Mouse (Mus musculus): ENCODE measurements around the gene Myo1g. TPM values are rescaled to one million over a fixed set of nuclear protein-coding genes. Genes with fewer than 3 reads are reported as not detected.
"Not testable (repeated sequence)": the region's sequence is repeated elsewhere in the genome, so short reads cannot be mapped to it uniquely, and the experiment has no call there.

Myo1g gene
- total RNA-seq, 2 experiments from 2014 or later = 3.0 to 3.4 TPM

DNA sequence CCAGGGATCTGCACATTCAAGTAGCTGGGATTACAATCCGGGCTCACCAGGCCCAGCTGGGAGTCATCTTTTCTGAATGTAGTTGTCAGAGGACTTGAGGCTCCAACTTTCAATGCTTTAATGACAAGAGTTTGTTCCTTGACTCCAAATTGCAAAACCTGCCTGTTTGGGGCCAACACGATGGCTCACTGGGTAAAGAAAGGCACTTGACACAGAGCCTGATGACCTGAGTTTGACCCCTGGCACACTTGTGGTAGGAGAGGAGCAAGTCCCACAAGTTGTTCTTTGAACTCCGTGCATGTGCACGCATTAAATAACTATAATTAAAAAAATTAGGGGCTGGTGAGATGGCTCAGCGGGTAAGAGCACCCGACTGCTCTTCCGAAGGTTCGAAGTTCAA, 9.2 kb upstream of the Myo1g start:
- no peak for DNase-seq (ENCODE audit: low spot score in 2 of 2)

DNA sequence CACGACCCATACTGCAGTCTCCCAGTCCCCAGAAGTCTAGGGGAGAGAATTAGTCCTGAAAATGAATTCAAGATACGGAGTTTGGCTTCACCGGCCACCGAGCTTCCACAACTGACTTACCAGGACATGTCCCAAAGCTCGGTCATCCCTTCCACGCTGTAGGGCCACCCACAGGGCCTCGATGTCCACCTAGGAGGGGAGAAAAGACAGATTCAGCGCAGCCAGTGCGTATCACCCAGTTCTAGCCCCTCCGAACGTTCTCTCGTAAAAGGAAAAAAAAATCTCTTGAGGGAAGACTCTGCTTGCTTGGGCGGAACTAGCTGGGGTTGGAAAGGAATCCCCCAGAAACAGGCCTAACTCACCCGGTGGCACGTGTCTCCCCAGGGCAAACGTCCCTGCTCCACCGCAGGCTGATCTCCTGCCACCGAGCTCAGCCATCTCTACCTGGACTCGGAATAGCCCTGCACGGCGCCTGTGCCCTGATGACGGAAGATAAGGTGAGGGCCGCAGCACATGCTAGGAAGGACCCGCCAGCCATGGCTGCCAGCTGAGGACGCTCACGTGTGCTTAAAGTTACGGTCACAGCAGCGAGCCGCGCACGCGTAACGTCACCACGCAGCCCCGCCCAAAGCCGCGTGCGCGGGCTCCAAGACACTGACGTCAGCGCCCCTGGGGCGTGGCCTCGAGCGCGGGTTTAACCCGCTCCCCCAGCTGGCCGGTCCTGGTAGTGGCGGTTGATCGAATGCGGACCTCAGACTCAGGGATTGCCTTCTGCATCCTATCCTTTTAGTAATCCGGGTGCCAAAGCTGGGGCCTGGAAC, 7.6 kb upstream of the Myo1g start:
- peak; percentile 98 to 99 for DNase-seq (ENCODE audit: low spot score in 2 of 2)

DNA sequence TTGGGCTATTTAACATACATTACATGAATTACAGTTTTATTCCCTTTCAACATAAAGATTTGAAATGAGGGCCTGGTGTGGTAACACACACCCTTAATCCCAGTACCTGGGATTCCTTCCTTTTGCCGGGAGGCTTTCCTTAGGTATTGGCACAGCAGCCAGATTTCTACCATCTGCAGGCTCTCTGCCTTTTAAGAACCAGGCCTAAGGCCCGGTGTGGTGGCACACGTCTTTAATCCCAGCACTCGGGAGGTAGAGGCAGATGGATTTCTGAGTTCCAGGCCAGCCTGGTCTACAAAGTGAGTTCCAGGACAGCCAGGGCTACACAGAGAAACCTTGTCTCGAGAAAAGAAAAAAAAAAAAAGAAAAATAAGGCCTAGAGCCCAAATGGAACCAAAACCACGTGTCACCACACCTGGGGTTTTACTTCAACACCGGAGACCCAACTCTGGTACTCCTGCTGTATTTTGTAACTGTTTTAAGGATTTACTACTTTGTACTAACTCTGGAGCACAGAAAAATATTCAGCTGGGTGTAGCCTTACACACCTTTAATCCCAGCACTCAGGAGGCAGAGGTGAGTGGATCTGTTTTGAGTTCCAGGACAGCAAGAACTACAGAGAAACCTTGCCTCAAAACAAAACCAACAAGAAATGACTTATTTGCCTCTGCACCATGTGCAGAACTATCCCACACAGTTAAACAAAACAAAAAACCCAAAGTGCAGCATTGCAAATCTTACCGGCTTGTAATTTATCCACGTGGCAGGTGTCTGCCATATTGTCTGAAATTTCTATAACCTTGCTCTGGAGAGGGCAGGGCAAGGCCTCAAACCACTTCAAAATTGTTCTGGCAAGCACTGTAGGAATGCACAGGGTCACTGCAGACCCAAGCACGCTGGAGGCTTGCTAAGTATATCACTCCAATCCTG, 6.8 kb upstream of the Myo1g start:
- DNase-seq (ENCODE audit: low spot score in 2 of 2) = no peak

GRCm38 (mm10) chr11:6526526-6527255, 5.9 kb upstream of the Myo1g start:
- DNase-seq (ENCODE audit: low spot score in 2 of 2) = not testable (repeated sequence)

DNA sequence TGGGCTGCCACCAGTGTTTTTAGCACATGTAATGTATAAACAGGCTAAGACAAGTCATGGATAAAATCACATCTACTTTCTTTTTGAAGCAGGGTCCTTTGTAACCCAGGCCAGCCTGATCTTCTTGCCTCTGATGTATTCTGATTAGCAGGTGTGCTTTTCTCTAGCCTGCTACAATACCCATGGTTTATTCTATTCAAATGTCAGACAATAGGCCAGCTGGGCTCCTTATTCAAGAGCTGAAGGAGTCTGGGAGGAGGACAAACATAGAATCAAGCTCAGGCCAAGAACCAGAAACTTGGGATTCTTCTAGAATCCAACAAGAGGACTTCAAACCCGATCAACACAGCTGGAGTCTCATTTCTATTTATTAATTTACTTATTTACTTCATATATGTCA, 4.5 kb upstream of the Myo1g start:
- DNase-seq (ENCODE audit: low spot score in 2 of 2) = no peak

- DNase-seq (ENCODE audit: low spot score in 2 of 2) = no peak
These were observed 4.1 kb upstream of the Myo1g start for GRCm38 (mm10) chr11:6524880-6525238.

- DNase-seq (ENCODE audit: low spot score in 2 of 2) = no peak
These were observed 3.6 kb upstream of the Myo1g start for GRCm38 (mm10) chr11:6524165-6524879.

DNA sequence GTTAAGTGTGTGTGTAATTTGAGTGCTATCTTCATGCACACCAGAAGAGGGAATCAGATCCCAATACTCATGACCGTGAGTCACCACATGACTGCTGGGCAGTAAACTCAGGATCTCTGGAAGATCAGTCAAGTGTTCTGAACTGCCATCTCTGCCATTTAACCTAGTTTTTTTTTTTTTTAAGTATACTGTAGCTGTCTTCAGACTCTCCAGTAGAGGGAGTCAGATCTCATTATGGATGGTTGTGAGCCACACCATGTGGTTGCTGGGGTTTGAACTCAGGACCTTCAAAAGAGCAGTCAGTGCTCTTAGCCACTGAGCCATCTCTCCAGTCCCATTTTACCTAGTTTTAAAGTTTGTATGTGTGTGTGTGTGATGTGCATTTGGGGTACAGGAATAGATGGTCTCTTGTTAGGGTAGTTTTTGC, 2.9 kb upstream of the Myo1g start:
- no peak for DNase-seq (ENCODE audit: low spot score in 2 of 2)

DNA sequence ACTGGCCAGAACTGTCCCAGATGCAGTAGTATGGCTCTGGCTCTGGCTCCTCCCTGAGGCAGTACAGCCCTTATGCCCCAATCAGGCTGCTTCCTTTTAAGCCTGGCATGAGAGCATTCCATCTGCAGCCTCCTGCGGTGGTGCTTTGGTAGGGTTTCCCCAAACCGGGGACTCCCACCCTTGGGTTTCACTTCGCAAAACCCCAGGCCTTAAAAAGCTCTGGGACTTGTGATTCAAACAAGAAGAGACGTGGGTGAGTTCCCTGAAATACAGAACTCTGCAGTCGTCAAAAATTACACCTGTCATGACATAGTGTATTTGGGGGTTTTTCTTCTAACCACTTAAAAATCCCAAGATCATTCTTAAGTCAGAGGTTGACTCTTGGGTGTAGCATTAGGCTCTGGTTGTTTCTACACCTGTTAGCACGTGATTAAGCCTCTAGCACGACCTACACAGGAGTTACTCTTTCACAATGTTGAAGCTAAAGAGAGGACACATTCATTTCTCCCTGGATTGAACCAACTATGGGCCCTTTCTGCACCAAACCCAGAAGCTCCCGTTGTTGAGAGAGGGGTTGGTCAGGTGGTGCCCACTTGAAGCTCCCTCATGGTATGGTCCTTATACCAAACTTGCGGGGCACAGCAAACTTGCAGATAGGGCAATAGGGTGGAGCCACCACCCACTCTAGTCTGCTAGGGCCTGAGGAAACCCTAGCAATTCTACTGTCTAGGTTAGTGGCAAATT, 2.2 kb upstream of the Myo1g start:
- no peak for DNase-seq (ENCODE audit: low spot score in 2 of 2)

GRCm38 (mm10) chr11:6519491-6520033, 1.2 kb downstream of the Myo1g start:
- no peak for DNase-seq (ENCODE audit: low spot score in 2 of 2)

DNA sequence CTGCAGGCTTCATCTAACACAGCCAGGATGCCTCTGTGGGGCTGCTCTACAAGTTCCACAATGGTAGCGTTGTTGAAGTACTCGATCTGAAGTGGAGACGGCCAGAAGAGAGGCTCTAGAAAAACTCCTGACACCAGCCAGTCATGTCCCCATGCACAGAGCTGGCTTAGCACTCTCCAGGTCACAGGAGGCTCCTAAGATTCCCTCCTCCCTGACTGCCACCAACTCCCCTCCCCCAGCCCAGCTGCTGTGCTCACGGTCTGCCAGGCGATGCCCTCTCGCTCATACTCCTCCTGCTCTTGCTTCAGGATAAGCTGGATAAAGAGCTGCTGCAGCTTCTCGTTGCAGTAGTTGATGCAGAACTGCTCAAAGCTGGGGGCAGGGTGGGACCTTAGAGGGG, 5.9 kb downstream of the Myo1g start:
- DNase-seq (ENCODE audit: low spot score in 2 of 2) = no peak

GRCm38 (mm10) chr11:6508269-6508876, 12.4 kb downstream of the Myo1g start:
- no peak for DNase-seq (ENCODE audit: low spot score in 2 of 2)

GRCm38 (mm10) chr11:6506516-6506915, 14.2 kb downstream of the Myo1g start:
- DNase-seq (ENCODE audit: low spot score in 2 of 2) = no peak

DNA sequence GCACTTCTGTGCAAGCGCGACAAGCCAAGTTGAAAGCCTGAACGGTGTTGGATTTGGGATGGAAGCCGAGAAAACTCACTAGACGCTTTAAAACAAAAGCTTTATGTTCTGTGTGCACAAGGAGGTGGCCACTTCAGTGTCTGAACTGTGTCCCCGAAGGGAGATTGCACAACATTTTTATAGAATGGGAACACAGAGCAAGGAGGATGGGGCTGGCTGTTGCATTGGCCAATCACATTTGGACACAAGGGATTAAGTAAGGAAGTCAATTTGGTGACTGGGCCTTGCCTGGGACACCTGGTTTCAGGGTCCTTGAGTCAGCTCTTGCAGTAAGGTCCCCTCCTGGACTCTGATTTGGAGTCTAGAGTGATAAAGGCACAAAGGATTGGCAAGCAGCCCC, 16.1 kb downstream of the Myo1g start:
- no peak for DNase-seq (ENCODE audit: low spot score in 2 of 2)

DNA sequence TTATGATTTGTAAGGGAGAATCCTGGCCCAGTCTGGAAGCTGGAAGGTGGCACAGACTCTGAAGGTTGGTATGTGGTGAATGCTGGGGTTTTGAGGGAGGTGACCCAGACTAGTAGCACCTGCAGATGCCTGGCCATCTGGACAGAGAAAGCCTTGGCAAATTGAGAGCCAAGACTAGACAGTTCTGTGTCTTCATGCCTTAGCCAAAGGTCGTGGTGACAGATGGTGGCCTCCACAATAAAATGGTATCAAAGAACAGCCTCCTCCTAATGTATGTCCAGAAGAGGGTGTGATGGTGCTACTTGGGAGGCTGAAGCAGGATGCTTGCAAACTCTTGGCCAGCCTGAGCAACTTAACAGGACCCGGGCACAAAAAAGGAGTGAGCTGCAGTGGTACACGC, 16.5 kb downstream of the Myo1g start:
- no peak for DNase-seq (ENCODE audit: low spot score in 2 of 2)

DNA sequence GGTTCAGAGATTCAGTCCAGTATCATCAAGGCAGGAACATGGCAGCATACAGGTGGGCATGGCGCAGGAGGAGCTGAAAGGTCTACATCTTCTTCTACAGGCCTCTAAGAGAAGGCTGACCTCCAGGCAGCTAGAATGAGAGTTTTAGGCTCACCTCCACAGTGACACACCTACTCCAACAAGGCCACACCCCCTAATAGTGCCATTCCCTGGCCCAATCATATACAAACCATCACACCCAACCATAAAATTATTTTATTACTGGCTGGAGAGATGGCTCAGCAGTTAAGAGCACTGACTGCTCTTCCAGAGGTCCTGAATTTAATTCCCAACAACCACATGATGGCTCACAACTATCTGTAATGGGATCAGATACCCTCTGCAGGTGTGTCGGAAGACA, 18.3 kb downstream of the Myo1g start:
- DNase-seq (ENCODE audit: low spot score in 2 of 2) = no peak

DNA sequence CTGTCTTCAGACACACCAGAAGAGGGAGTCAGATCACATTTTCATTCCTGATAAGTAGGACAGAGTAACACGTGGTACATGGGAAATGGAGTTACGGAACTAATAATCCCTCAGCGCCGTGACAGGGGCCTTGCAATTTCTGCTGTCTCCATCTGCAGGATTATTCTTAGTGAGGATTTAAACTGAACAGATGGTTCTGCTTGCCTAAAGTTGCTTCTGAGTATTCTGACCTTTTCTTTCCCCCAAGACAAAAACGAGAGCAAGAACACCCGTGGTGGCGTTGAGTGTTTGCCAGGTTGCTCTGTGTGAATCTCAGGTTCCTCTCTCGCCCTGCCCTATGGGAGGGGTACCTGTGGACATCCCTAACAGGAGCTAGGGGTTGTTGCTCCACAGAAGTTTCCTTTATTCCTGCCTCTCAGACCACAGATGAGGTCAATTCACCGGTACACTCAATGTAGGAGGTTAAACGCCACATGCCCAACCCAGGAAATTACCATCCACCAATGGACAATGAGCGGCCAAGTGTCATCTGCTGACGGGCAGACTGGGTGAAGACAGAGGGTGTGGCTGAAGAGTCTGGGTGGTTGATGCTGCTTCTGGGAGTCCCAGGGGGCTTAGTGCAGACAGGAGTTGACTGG, 23.3 kb downstream of the Myo1g start:
- DNase-seq (ENCODE audit: low spot score in 2 of 2) = no peak

GRCm38 (mm10) chr11:6489691-6490503, 30.9 kb downstream of the Myo1g start:
- DNase-seq (ENCODE audit: low spot score in 2 of 2) = peak in 1 of 2 experiments; percentile 43

Data from gastrocnemius, postnatal 4 days (tissue).